Mouse (Mus musculus) MEL (cell line): Measurements from ENCODE around the gene 4931406P16Rik. TPM values are rescaled to one million over a fixed set of nuclear protein-coding genes. Genes with fewer than 3 reads are reported as not detected.
"Not testable (repeated sequence)": the region's sequence is repeated elsewhere in the genome, so short reads cannot be mapped to it uniquely, and the experiment has no call there.

ENCODE experiments used
- DNase-seq: peaks from one replicate; pipeline ENCODE4 v3.0.0; 2011; ENCODE audit warnings: low read depth, low spot score
- H3K27ac ChIP-seq: 2 replicates; pipeline ENCODE4 v1.5.1; 2012; ENCODE audit warnings: low read depth, mild to moderate bottlenecking, control low read depth, low read length, moderate library complexity; ENCODE audit not compliant: control insufficient read depth
- H3K27me3 ChIP-seq, 2 experiments: fragments of 150-350 bp in 1 of 2; sonication (generic) in 1 of 2; 2 replicates each; pipeline ENCODE4 v1.6.1; 2012; ENCODE audit warnings: low read length in 2 of 2, mild to moderate bottlenecking in 2 of 2, improper control_type of control experiment in 1 of 2, moderate library complexity in 1 of 2; ENCODE audit not compliant: insufficient read depth in 2 of 2, control insufficient read depth in 1 of 2
- H3K36me3 ChIP-seq, 2 experiments: 2 replicates each; pipeline ENCODE4 v1.6.1; 2012 to 2014; ENCODE audit warnings: low read length in 2 of 2, improper control_type of control experiment in 1 of 2, inconsistent platforms in 1 of 2, mild to moderate bottlenecking in 1 of 2; ENCODE audit not compliant: insufficient read depth in 2 of 2, control insufficient read depth in 1 of 2
- H3K4me1 ChIP-seq, 2 experiments: fragments of 150-350 bp in 1 of 2; sonication (generic) in 1 of 2; 2 replicates each; pipeline ENCODE4 v1.6.1; 2012; ENCODE audit warnings: low read length in 2 of 2, improper control_type of control experiment in 1 of 2, mild to moderate bottlenecking in 1 of 2; ENCODE audit not compliant: insufficient read depth in 2 of 2, control insufficient read depth in 1 of 2
- H3K4me3 ChIP-seq, 2 experiments: fragments of 150-350 bp in 1 of 2; sonication (generic) in 1 of 2; 2 replicates each; pipeline ENCODE4 v1.5.1; 2012; ENCODE audit warnings: low read depth in 2 of 2, low read length in 2 of 2, mild to moderate bottlenecking in 2 of 2, moderate library complexity in 2 of 2, control low read depth in 1 of 2, improper control_type of control experiment in 1 of 2; ENCODE audit not compliant: control insufficient read depth in 1 of 2, insufficient read depth in 1 of 2
- H3K79me2 ChIP-seq: 2 replicates; pipeline ENCODE4 v1.6.1; 2012; ENCODE audit warnings: mild to moderate bottlenecking, low read length, moderate library complexity; ENCODE audit not compliant: control insufficient read depth, poor library complexity, insufficient read depth
- H3K9ac ChIP-seq: 2 replicates; pipeline ENCODE4 v1.6.1; 2012; ENCODE audit warnings: low read depth, mild to moderate bottlenecking, control low read depth, low read length, moderate library complexity; ENCODE audit not compliant: control insufficient read depth, poor library complexity, severe bottlenecking
- H3K9me3 ChIP-seq: fragments of 150-350 bp; sonication (generic); replicated peaks from 2 replicates; pipeline ENCODE4 v1.6.1; 2012; ENCODE audit warnings: mild to moderate bottlenecking, low read length, improper control_type of control experiment, moderate library complexity; ENCODE audit not compliant: insufficient read depth
- CTCF ChIP-seq, 3 experiments: IDR thresholded peaks in 2 of 3; conservative IDR thresholded peaks in 1 of 3; 2 replicates each; pipeline ENCODE4 v1.5.1; 2011 to 2012; ENCODE audit warnings: low read length in 3 of 3, low read depth in 2 of 3, mild to moderate bottlenecking in 2 of 3, improper control_type of control experiment in 1 of 3, inconsistent platforms in 1 of 3, mixed read lengths in 1 of 3, moderate library complexity in 1 of 3; ENCODE audit not compliant: control insufficient read depth in 1 of 3, insufficient read depth in 1 of 3, poor library complexity in 1 of 3, severe bottlenecking in 1 of 3
- ETS1 ChIP-seq: IDR thresholded peaks from 2 replicates; pipeline ENCODE4 v1.6.1; 2012; ENCODE audit warnings: low read depth, mild to moderate bottlenecking, inconsistent platforms, low read length, improper control_type of control experiment, moderate library complexity
- MAZ ChIP-seq: IDR thresholded peaks from 2 replicates; pipeline ENCODE4 v1.6.1; 2012; ENCODE audit warnings: low read depth, mild to moderate bottlenecking, inconsistent platforms, low read length, improper control_type of control experiment
- MEF2A ChIP-seq: IDR thresholded peaks from 2 replicates; pipeline ENCODE4 v1.6.1; 2014; ENCODE audit warnings: low read depth, mild to moderate bottlenecking, inconsistent platforms, low read length, improper control_type of control experiment; ENCODE audit not compliant: poor library complexity, insufficient replicate concordance, severe bottlenecking; ENCODE audit errors: extremely low read depth
- MYC ChIP-seq: IDR thresholded peaks from 2 replicates; pipeline ENCODE4 v1.6.1; 2011; ENCODE audit warnings: low read depth, mild to moderate bottlenecking, low read length, improper control_type of control experiment, moderate library complexity
- POLR2A ChIP-seq, 2 experiments: IDR thresholded peaks; 2 replicates each; pipeline ENCODE4 v1.6.1; 2011 to 2012; ENCODE audit warnings: low read length in 2 of 2, mild to moderate bottlenecking in 2 of 2, control low read depth in 1 of 2, improper control_type of control experiment in 1 of 2, low read depth in 1 of 2, moderate library complexity in 1 of 2; ENCODE audit not compliant: control insufficient read depth in 1 of 2, insufficient read depth in 1 of 2, poor library complexity in 1 of 2
- POLR2AphosphoS2 ChIP-seq: IDR thresholded peaks from 2 replicates; pipeline ENCODE4 v1.6.1; 2011; ENCODE audit warnings: low read length, improper control_type of control experiment
- ZNF384 ChIP-seq: IDR thresholded peaks from 2 replicates; pipeline ENCODE4 v1.6.1; 2012; ENCODE audit warnings: low read depth, mild to moderate bottlenecking, inconsistent platforms, low read length, improper control_type of control experiment
- polyA plus RNA-seq, 2 experiments: library from polyadenylated mRNA; stranded (reverse) in 1 of 2; unstranded in 1 of 2; fragments of >175 nt in 1 of 2; fragments of >200 nt in 1 of 2; gene quantifications; 2 replicates each; pipeline versions ENCODE4 v1.2.1 to v1.2.4; 2012; ENCODE audit warnings: low replicate concordance in 2 of 2, low read depth in 1 of 2; ENCODE audit not compliant: insufficient read length in 2 of 2, insufficient read depth in 1 of 2, missing spikeins in 1 of 2
- total RNA-seq: library from RNA; depleted of rRNA; stranded (reverse); fragments of 300-350 nt; gene quantifications from 2 replicates; pipeline ENCODE4 v1.2.3, GENCODE M21; 2012

The 4931406P16Rik gene
- total and polyA plus RNA-seq, 3 experiments, result 7.8 to 18.0 TPM; not detected in 1

GRCm38 (mm10) chr7:34208027-34208745, 105.2 kb downstream of the 4931406P16Rik start:
- H3K79me2 ChIP-seq, result no peaks in the 10 kb centered on the region
- H3K9ac ChIP-seq, result no peak overlapping the region
- DNase-seq, result no peak
- no peak overlapping the region for H3K27ac ChIP-seq
- H3K9me3 ChIP-seq, result no peaks in the 10 kb centered on the region
- H3K4me1 ChIP-seq, result no peaks in the 10 kb centered on the region
- TF ChIP-seq CTCF (IDR thresholded peaks at IDR 0.05 in 2 of 3, conservative IDR thresholded peaks at IDR 0.05 in 1 of 3; ENCODE audit: control insufficient read depth in 1 of 3, insufficient read depth in 1 of 3, low read depth in 2 of 3, low read length in 3 of 3, poor library complexity in 1 of 3, severe bottlenecking in 1 of 3) (peak; percentile 31 to 40 (median 40); a peak in 4 of 6 replicates), MEF2A (no peak)
- no peaks in the 10 kb centered on the region for H3K27me3 ChIP-seq
- H3K36me3 ChIP-seq, result peaks cover 0 to 9% of the 10 kb centered on the region in 2 experiments; a peak in 2 of 4 replicates
- H3K4me3 ChIP-seq, result no peak overlapping the region

GRCm38 (mm10) chr7:34206331-34206730, 107.0 kb downstream of the 4931406P16Rik start:
- TF ChIP-seq ETS1 (no peak), ZNF384 (no peak), MYC (no peak)
- Histone ChIP-seq H3K4me1 (no peaks in the 10 kb centered on the region), H3K36me3 (peaks cover 0 to 11% of the 10 kb centered on the region in 2 experiments; a peak in 2 of 4 replicates), H3K79me2 (no peaks in the 10 kb centered on the region), H3K27ac (no peak overlapping the region), H3K27me3 (no peaks in the 10 kb centered on the region), H3K4me3 (no peak overlapping the region), H3K9ac (no peak overlapping the region), H3K9me3 (no peaks in the 10 kb centered on the region)
- DNase-seq, result no peak

GRCm38 (mm10) chr7:34202147-34202546, 111.2 kb downstream of the 4931406P16Rik start:
- H3K4me1 ChIP-seq, H3K9ac ChIP-seq, H3K9me3 ChIP-seq, H3K4me3 ChIP-seq, H3K79me2 ChIP-seq, H3K27ac ChIP-seq, H3K27me3 ChIP-seq, H3K36me3 ChIP-seq, DNase-seq: not testable (repeated sequence)

DNA sequence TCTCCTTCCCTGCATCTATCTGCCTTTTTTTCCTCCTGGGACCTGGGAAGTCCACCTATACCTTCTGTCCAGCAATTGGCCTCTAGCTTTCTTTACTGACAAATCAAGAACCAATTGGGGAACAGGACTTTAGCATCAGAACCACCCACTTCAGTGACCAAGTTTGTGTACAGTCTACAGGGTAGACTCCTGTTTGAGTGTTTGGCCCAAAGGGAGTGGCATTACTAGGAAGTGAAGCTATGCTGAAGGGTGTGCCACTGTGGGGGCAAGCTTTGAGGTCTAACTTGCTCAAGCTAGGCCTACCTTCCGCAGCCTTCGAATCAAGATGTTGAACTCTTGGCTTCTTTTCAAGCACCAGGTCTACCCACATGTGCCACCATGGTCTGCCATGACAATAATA, 112.5 kb downstream of the 4931406P16Rik start:
- no peak for TF ChIP-seq MAZ
- TF ChIP-seq POLR2A (IDR thresholded peaks at IDR 0.05; ENCODE audit: control insufficient read depth in 1 of 2, insufficient read depth in 1 of 2, low read depth in 1 of 2, low read length in 2 of 2, poor library complexity in 1 of 2), result peak in 1 of 2 experiments; percentile 40; a peak in 1 of 4 replicates
- peak; percentile 60; the same call in 1 of the 2 replicates for TF ChIP-seq POLR2AphosphoS2
- Histone ChIP-seq H3K36me3 (peaks cover 0 to 5% of the 10 kb centered on the region in 2 experiments; a peak in 3 of 4 replicates), H3K9ac (no peak overlapping the region), H3K4me3 (no peak overlapping the region), H3K27ac (no peak overlapping the region), H3K79me2 (peaks cover 3% of the 10 kb centered on the region; the same call in 1 of the 2 replicates), H3K27me3 (no peaks in the 10 kb centered on the region), H3K4me1 (peaks cover 0 to 3% of the 10 kb centered on the region in 2 experiments; a peak in 1 of 4 replicates), H3K9me3 (no peaks in the 10 kb centered on the region)
- DNase-seq, result peak; percentile 52
